Mouse (Mus musculus) Muller cell, postnatal 12 days (primary cell): ENCODE measurements at regions not wholly inside any gene's neighbourhood (a gene's known extent, or its start where the extent isn't known, plus 50 kb on each side); places are given as distances from the start of the nearest gene placed in this dataset.
A peak's percentile ranks its signal among the peaks of the same experiment; 100 is the strongest.

Experiments used
- DNase-seq: peaks from one replicate; pipeline ENCODE4 v3.0.0-alpha.2; 2015; ENCODE audit errors: inconsistent ontology term

DNA sequence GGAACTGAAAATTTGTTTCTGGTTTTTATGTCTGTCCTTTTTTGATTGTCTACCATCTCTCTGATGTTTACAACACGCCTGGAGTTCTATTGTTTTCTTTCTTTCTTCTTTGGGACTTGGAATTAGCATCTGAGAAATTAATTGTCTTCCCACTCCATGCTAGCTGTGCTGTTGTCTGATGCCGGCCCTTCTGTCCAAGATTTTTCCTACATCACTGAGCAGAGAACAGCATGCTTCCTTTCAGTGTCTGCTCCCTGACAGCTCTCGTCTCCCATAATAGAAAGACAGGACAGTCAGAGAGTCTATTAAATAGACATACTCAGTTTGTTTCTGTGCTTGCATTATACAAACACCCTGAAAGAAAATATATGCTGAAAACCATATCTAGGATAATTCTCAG is 55.8 kb downstream of the 4931408C20Rik start:
- DNase-seq = peak; percentile 42
